Mouse (Mus musculus): ENCODE data around the gene Vmn2r3. TPM values are rescaled to one million over a fixed set of nuclear protein-coding genes. Genes with fewer than 3 reads are reported as not detected.
"Not testable (repeated sequence)": the region's sequence is repeated elsewhere in the genome, so short reads cannot be mapped to it uniquely, and the experiment has no call there.

Gene Vmn2r3
- not detected in 2 replicates for polyA plus RNA-seq (2016; fragmentation: Nextera tagmentation; extraction: Ambion mirVana)

DNA sequence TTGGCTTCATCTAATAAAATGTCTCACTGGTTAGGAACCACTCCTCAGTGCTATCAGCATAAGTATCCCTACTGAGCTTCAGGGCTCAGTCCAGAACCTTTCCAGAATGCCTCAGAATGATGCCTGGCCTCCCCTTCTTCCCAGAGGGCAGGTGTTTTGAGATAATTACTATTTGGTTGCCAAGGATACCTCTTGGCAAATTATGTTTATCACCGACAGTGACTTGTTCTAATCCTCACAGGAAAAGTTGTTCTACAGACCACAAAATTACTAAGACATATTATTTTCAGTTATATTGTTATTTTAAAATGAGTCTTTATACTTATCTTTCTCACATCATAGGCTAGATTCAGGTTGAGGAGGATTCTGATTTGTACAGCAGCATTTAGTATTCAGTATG, at the start of gene Vmn2r3:
Gene Vmn2r3 (minus strand): TSS at position 101 of the 400 bp plus-strand sequence.
- Histone ChIP-seq H3K36me3 (no peaks in the 10 kb centered on the region), H3K4me2 (no peak within 1 kb of the TSS), H3K9ac (replicated peaks) (no peak within 1 kb of the TSS), H3K27ac (no peak within 1 kb of the TSS), H3K27me3 (no peaks in the 10 kb centered on the region), H3K4me1 (replicated peaks) (no peaks in the 10 kb centered on the region), H3K9me3 (no peaks in the 10 kb centered on the region), H3K4me3 (replicated peaks) (no peak within 1 kb of the TSS)
- no peak for ATAC-seq (ENCODE audit: insufficient number of reproducible peaks, insufficient read depth, low FRiP score, low TSS enrichment, low read depth)
- 83% methylated on average over 1 of the region's 1 CpGs for WGBS

DNA sequence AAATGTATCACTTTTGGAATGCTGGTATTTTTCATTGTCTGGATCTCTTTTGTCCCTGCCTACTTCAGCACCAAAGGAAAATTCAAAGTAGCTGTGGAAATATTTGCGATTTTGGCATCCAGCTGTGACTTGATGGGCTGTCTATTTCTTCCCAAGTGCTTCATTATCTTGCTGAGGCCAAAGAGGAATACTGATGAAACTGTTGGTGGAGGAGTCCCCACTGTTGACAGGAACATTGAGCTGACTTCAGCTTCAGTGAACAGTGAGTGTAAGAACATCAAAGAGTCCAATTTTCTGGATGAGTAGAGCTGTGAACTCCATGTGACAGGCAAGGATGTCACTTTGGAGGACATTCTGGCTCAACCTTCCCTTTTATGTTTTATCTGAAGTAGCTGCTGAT, 43.0 kb upstream of the Vmn2r3 start:
- H3K36me3 ChIP-seq, result no peaks in the 10 kb centered on the region
- no peaks in the 10 kb centered on the region for H3K4me1 ChIP-seq (replicated peaks)
- H3K9me3 ChIP-seq, result no peaks in the 10 kb centered on the region
- no peak overlapping the region for H3K9ac ChIP-seq (replicated peaks)
- H3K4me3 ChIP-seq (replicated peaks), result no peak overlapping the region
- H3K27ac ChIP-seq, result no peak overlapping the region
- no peaks in the 10 kb centered on the region for H3K27me3 ChIP-seq
- 72% methylated on average over 1 of the region's 1 CpGs for WGBS
- no peak overlapping the region for H3K4me2 ChIP-seq
- no peak for ATAC-seq (ENCODE audit: insufficient number of reproducible peaks, insufficient read depth, low FRiP score, low TSS enrichment, low read depth)

DNA sequence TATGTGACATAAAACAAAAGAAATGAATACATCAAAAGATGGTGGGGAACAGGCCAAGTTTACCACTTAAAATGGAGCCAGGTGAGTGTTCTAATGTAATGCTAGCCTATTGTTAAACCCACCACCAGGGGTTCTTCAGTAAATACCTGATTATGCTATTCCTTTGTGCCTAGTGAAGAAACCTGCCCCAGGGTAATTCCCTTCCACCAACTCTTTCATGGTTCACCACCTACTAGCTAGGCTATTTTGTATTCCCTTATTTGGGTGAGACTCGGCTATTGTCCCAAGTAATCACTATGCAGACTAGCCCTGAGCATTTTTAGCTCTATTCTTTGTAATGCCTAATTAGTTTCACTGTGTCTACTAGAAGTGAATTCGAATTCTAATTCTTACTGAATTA, 32.3 kb upstream of the Vmn2r3 start:
- no peak overlapping the region for H3K27ac ChIP-seq
- no peak overlapping the region for H3K4me2 ChIP-seq
- 78% methylated on average over 2 of the region's 2 CpGs for WGBS
- no peaks in the 10 kb centered on the region for H3K4me1 ChIP-seq (replicated peaks)
- H3K36me3 ChIP-seq, result no peaks in the 10 kb centered on the region
- ATAC-seq (ENCODE audit: insufficient number of reproducible peaks, insufficient read depth, low FRiP score, low TSS enrichment, low read depth), result no peak
- no peak overlapping the region for H3K4me3 ChIP-seq (replicated peaks)
- no peaks in the 10 kb centered on the region for H3K9me3 ChIP-seq
- H3K27me3 ChIP-seq, result no peaks in the 10 kb centered on the region
- H3K9ac ChIP-seq (replicated peaks), result no peak overlapping the region

- ATAC-seq (ENCODE audit: insufficient number of reproducible peaks, insufficient read depth, low FRiP score, low TSS enrichment, low read depth), result no peak
- Histone ChIP-seq H3K4me2 (no peak overlapping the region), H3K4me1 (replicated peaks) (no peaks in the 10 kb centered on the region), H3K9ac (replicated peaks) (no peak overlapping the region), H3K9me3 (no peaks in the 10 kb centered on the region), H3K27ac (no peak overlapping the region), H3K27me3 (no peaks in the 10 kb centered on the region), H3K4me3 (replicated peaks) (no peak overlapping the region), H3K36me3 (no peaks in the 10 kb centered on the region)
Observed at GRCm38 (mm10) chr3:64306799-64307198, 17.3 kb upstream of the Vmn2r3 start.

- H3K9ac ChIP-seq (replicated peaks), result no peak overlapping the region
- H3K27ac ChIP-seq, result no peak overlapping the region
- no peaks in the 10 kb centered on the region for H3K36me3 ChIP-seq
- no peaks in the 10 kb centered on the region for H3K27me3 ChIP-seq
- no peaks in the 10 kb centered on the region for H3K4me1 ChIP-seq (replicated peaks)
- WGBS, result 18% methylated on average over 1 of the region's 1 CpGs
- no peak overlapping the region for H3K4me2 ChIP-seq
- no peak for ATAC-seq (ENCODE audit: insufficient number of reproducible peaks, insufficient read depth, low FRiP score, low TSS enrichment, low read depth)
- H3K9me3 ChIP-seq, result no peaks in the 10 kb centered on the region
- H3K4me3 ChIP-seq (replicated peaks), result no peak overlapping the region
Observed at GRCm38 (mm10) chr3:64265762-64266112, 23.8 kb downstream of the Vmn2r3 start.

DNA sequence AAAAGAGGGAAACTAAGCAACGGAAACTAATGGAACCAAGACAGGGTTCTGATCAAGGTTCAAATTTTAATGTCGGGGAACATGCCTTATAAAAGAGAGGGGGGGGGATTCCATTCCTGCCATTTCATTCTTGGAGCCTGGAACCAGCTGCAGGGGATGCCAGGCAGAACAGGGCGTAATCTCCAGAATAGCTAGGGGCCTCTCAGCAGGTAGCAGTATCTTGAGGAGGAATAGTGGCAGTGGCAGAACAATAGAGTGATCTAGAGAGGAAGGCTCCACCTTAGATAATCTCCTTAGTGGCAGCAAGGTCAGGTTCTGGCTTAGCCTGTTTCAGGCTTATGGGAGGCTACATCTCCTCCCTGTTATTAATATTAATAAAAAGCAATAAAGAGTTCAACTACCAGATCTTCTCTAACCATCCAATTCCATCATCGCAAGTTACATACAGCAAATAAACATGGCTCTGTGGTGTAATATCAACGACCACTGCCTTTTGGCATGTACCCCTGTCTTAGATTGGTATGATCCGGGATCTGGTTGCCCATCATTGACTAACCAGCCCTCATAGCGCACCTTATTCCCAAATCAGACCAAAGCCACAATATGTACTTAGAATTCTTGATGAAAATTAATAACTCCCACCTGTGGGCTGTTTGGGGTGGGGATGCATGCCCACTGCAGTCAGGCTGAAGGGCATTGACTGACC, 24.3 kb downstream of the Vmn2r3 start:
- H3K4me2 ChIP-seq; H3K36me3 ChIP-seq; H3K4me1 ChIP-seq (replicated peaks); H3K9me3 ChIP-seq; H3K27ac ChIP-seq; H3K4me3 ChIP-seq (replicated peaks); H3K27me3 ChIP-seq; H3K9ac ChIP-seq (replicated peaks); ATAC-seq (ENCODE audit: insufficient number of reproducible peaks, insufficient read depth, low FRiP score, low TSS enrichment, low read depth): not testable (repeated sequence)
- 44% methylated on average over 7 of the region's 7 CpGs for WGBS

DNA sequence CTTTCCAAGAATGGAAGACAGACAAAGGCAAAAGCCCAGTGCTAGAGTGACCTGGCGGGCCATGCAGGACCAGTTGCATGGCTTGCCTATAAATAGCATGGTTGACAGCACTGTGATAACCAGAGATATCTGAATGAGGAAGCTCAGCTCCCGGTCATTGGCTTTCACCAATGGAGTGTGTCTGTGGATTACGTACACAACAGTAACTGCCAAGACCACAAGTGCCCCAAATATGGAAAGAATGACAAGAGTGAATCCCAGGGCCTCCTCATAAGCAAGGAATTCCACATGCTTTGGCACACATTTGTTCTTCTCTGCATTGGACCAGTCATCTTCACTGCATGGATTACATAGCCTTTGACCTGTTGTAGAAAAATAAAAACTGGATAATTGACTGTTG, 29.9 kb downstream of the Vmn2r3 start:
- Histone ChIP-seq H3K4me3 (replicated peaks) (no peak overlapping the region), H3K4me2 (no peak overlapping the region), H3K27me3 (no peaks in the 10 kb centered on the region), H3K27ac (no peak overlapping the region), H3K9me3 (no peaks in the 10 kb centered on the region), H3K4me1 (replicated peaks) (no peaks in the 10 kb centered on the region), H3K36me3 (no peaks in the 10 kb centered on the region), H3K9ac (replicated peaks) (no peak overlapping the region)
- ATAC-seq (ENCODE audit: insufficient number of reproducible peaks, insufficient read depth, low FRiP score, low TSS enrichment, low read depth), result no peak
- 89% methylated on average over 3 of the region's 3 CpGs for WGBS

DNA sequence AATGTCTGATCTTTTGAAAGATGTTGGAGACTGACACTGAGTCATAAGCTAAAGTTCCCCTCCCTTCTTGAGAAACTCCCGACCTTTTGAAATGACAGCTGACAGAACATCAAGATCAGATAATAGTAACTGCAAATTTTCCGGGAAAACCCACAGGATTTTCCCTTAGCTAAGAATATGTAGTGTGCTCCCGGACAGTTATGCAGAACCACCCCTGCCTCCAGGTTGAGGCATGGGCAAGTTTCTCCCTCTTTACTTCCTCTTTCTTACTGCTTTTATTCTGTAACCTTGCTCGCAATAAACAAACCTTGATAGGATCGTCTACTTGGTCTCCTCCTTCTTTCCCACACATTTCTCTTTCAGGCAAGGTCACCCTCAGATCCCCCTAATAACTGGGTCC, 37.9 kb downstream of the Vmn2r3 start:
- no peaks in the 10 kb centered on the region for H3K9me3 ChIP-seq
- no peaks in the 10 kb centered on the region for H3K27me3 ChIP-seq
- H3K36me3 ChIP-seq, result no peaks in the 10 kb centered on the region
- H3K4me3 ChIP-seq (replicated peaks), result no peak overlapping the region
- no peak overlapping the region for H3K9ac ChIP-seq (replicated peaks)
- no peaks in the 10 kb centered on the region for H3K4me1 ChIP-seq (replicated peaks)
- WGBS, result 86% methylated on average over 5 of the region's 5 CpGs
- no peak overlapping the region for H3K27ac ChIP-seq
- ATAC-seq (ENCODE audit: insufficient number of reproducible peaks, insufficient read depth, low FRiP score, low TSS enrichment, low read depth), result no peak
- H3K4me2 ChIP-seq, result no peak overlapping the region

GRCm38 (mm10) chr3:64250461-64250860, 39.0 kb downstream of the Vmn2r3 start:
- ATAC-seq (ENCODE audit: insufficient number of reproducible peaks, insufficient read depth, low FRiP score, low TSS enrichment, low read depth); H3K27me3 ChIP-seq; H3K27ac ChIP-seq; H3K36me3 ChIP-seq; H3K9ac ChIP-seq (replicated peaks); H3K4me3 ChIP-seq (replicated peaks); H3K9me3 ChIP-seq; H3K4me2 ChIP-seq; H3K4me1 ChIP-seq (replicated peaks): not testable (repeated sequence)
- WGBS, result 89% methylated on average over 6 of the region's 6 CpGs

DNA sequence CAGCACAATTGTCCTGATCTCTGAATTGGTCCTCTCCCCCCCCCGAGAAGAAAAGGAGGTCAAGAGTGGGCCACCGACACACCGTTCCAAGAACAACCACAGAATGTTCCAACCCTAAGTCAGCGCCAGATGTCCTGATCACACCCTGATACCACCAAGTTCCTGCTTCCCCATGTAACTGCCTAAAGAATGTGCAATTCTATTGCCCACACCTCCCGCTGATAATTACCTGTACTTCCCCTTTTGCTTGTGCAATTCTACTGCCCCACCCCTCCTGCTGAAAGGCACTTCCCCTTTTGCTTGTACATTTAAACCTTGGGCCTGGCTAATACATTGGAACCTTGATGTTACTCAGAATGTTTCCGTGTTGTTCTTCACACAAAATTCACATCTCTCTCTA, 54.0 kb downstream of the Vmn2r3 start:
- H3K27ac ChIP-seq; H3K9ac ChIP-seq (replicated peaks); ATAC-seq (ENCODE audit: insufficient number of reproducible peaks, insufficient read depth, low FRiP score, low TSS enrichment, low read depth); H3K4me3 ChIP-seq (replicated peaks); H3K27me3 ChIP-seq; H3K36me3 ChIP-seq; H3K9me3 ChIP-seq; H3K4me2 ChIP-seq; H3K4me1 ChIP-seq (replicated peaks): not testable (repeated sequence)
- WGBS, result 88% methylated on average over 6 of the region's 6 CpGs

GRCm38 (mm10) chr3:64233655-64234054, 55.9 kb downstream of the Vmn2r3 start:
- H3K4me1 ChIP-seq (replicated peaks); H3K27ac ChIP-seq; H3K4me2 ChIP-seq; H3K4me3 ChIP-seq (replicated peaks); ATAC-seq (ENCODE audit: insufficient number of reproducible peaks, insufficient read depth, low FRiP score, low TSS enrichment, low read depth); H3K27me3 ChIP-seq; H3K9me3 ChIP-seq; H3K36me3 ChIP-seq; H3K9ac ChIP-seq (replicated peaks): not testable (repeated sequence)
- WGBS, result 87% methylated on average over 10 of the region's 12 CpGs

DNA sequence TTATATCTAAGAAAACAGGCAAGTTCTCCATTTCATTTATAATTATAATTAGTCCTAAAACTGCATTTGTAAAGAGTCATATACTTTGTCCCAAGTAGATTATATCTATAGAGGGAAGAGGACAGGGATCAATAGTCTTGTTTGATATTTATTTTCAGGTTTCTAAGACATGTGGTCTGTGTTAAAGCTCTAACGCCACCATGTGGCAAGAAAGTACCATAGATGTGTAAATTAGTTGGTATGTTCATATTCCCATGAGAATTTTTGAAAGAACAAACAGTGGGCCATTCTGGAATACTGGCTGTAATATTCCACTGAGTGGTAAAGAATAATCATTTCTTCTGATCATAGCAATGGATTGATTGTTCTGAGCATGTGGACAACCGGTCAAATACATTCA, 62.3 kb downstream of the Vmn2r3 start:
- no peak overlapping the region for H3K4me2 ChIP-seq
- H3K27me3 ChIP-seq, result no peaks in the 10 kb centered on the region
- no peak overlapping the region for H3K4me3 ChIP-seq (replicated peaks)
- WGBS, result 55% methylated on average over 2 of the region's 2 CpGs
- no peak overlapping the region for H3K9ac ChIP-seq (replicated peaks)
- no peak overlapping the region for H3K27ac ChIP-seq
- H3K36me3 ChIP-seq, result no peaks in the 10 kb centered on the region
- no peaks in the 10 kb centered on the region for H3K9me3 ChIP-seq
- H3K4me1 ChIP-seq (replicated peaks), result no peaks in the 10 kb centered on the region
- ATAC-seq (ENCODE audit: insufficient number of reproducible peaks, insufficient read depth, low FRiP score, low TSS enrichment, low read depth), result no peak
